Mouse (Mus musculus): Measurements from ENCODE around the gene Myo3b. TPM values are rescaled to one million over a fixed set of nuclear protein-coding genes. Genes with fewer than 3 reads are reported as not detected.
A peak's percentile ranks its signal among the peaks of the same experiment; 100 is the strongest.

The Myo3b gene
- polyA plus RNA-seq, 1 experiment from 2014 or later = not detected

GRCm38 (mm10) chr2:70410298-70410885 lies 371.5 kb downstream of the Myo3b start:
- no peak overlapping the region for H3K9ac ChIP-seq (ENCODE audit: low read depth, low read length)
- H3K27me3 ChIP-seq (replicated peaks; ENCODE audit: control insufficient read depth, insufficient read depth, low read length) = no peaks in the 10 kb centered on the region
- no peak overlapping the region for H3K27ac ChIP-seq (ENCODE audit: low read depth, low read length)
- H3K4me1 ChIP-seq (replicated peaks; ENCODE audit: control insufficient read depth, insufficient read depth, low read length) = no peaks in the 10 kb centered on the region
- WGBS = 75% methylated on average over 4 of the region's 4 CpGs
- no peak overlapping the region for H3K4me3 ChIP-seq (ENCODE audit: low read depth, low read length)
- no peaks in the 10 kb centered on the region for H3K9me3 ChIP-seq (ENCODE audit: control insufficient read depth)
- TF ChIP-seq CTCF (IDR thresholded peaks at IDR 0.05; ENCODE audit: low read depth) = no peak
- ATAC-seq = no peak
- no peaks in the 10 kb centered on the region for H3K36me3 ChIP-seq (ENCODE audit: control insufficient read depth, insufficient read depth)
- H3K4me2 ChIP-seq (replicated peaks; ENCODE audit: low read depth) = no peak overlapping the region

GRCm38 (mm10) chr2:70412315-70412714 lies 373.4 kb downstream of the Myo3b start:
- ATAC-seq = peak; percentile 43
- Histone ChIP-seq H3K4me3 (ENCODE audit: low read depth, low read length) (no peak overlapping the region), H3K36me3 (ENCODE audit: control insufficient read depth, insufficient read depth) (no peaks in the 10 kb centered on the region), H3K4me1 (replicated peaks; ENCODE audit: control insufficient read depth, insufficient read depth, low read length) (no peaks in the 10 kb centered on the region), H3K27me3 (replicated peaks; ENCODE audit: control insufficient read depth, insufficient read depth, low read length) (no peaks in the 10 kb centered on the region), H3K9ac (ENCODE audit: low read depth, low read length) (no peak overlapping the region), H3K27ac (ENCODE audit: low read depth, low read length) (no peak overlapping the region), H3K9me3 (ENCODE audit: control insufficient read depth) (no peaks in the 10 kb centered on the region), H3K4me2 (replicated peaks; ENCODE audit: low read depth) (no peak overlapping the region)
- WGBS = 38% methylated on average over 13 of the region's 13 CpGs
- TF ChIP-seq CTCF (IDR thresholded peaks at IDR 0.05; ENCODE audit: low read depth) = no peak

GRCm38 (mm10) chr2:70414386-70414785 lies 375.5 kb downstream of the Myo3b start:
- Histone ChIP-seq H3K36me3 (ENCODE audit: control insufficient read depth, insufficient read depth) (no peaks in the 10 kb centered on the region), H3K4me2 (replicated peaks; ENCODE audit: low read depth) (no peak overlapping the region), H3K4me1 (replicated peaks; ENCODE audit: control insufficient read depth, insufficient read depth, low read length) (no peaks in the 10 kb centered on the region), H3K27ac (ENCODE audit: low read depth, low read length) (no peak overlapping the region), H3K9ac (ENCODE audit: low read depth, low read length) (no peak overlapping the region), H3K4me3 (ENCODE audit: low read depth, low read length) (no peak overlapping the region), H3K9me3 (ENCODE audit: control insufficient read depth) (no peaks in the 10 kb centered on the region), H3K27me3 (replicated peaks; ENCODE audit: control insufficient read depth, insufficient read depth, low read length) (no peaks in the 10 kb centered on the region)
- 79% methylated on average over 1 of the region's 1 CpGs for WGBS
- no peak for ATAC-seq
- TF ChIP-seq CTCF (IDR thresholded peaks at IDR 0.05; ENCODE audit: low read depth) = no peak

GRCm38 (mm10) chr2:70415521-70415920 lies 376.6 kb downstream of the Myo3b start:
- WGBS = 69% methylated on average over 1 of the region's 1 CpGs
- no peaks in the 10 kb centered on the region for H3K4me1 ChIP-seq (replicated peaks; ENCODE audit: control insufficient read depth, insufficient read depth, low read length)
- no peak for TF ChIP-seq CTCF (IDR thresholded peaks at IDR 0.05; ENCODE audit: low read depth)
- no peaks in the 10 kb centered on the region for H3K36me3 ChIP-seq (ENCODE audit: control insufficient read depth, insufficient read depth)
- ATAC-seq = no peak
- H3K4me3 ChIP-seq (ENCODE audit: low read depth, low read length) = no peak overlapping the region
- no peaks in the 10 kb centered on the region for H3K9me3 ChIP-seq (ENCODE audit: control insufficient read depth)
- no peak overlapping the region for H3K9ac ChIP-seq (ENCODE audit: low read depth, low read length)
- no peak overlapping the region for H3K4me2 ChIP-seq (replicated peaks; ENCODE audit: low read depth)
- H3K27ac ChIP-seq (ENCODE audit: low read depth, low read length) = no peak overlapping the region
- no peaks in the 10 kb centered on the region for H3K27me3 ChIP-seq (replicated peaks; ENCODE audit: control insufficient read depth, insufficient read depth, low read length)

GRCm38 (mm10) chr2:70419336-70419735 lies 380.4 kb downstream of the Myo3b start:
- Histone ChIP-seq H3K4me2 (replicated peaks; ENCODE audit: low read depth) (no peak overlapping the region), H3K4me1 (replicated peaks; ENCODE audit: control insufficient read depth, insufficient read depth, low read length) (no peaks in the 10 kb centered on the region), H3K9me3 (ENCODE audit: control insufficient read depth) (no peaks in the 10 kb centered on the region), H3K27me3 (replicated peaks; ENCODE audit: control insufficient read depth, insufficient read depth, low read length) (no peaks in the 10 kb centered on the region), H3K9ac (ENCODE audit: low read depth, low read length) (no peak overlapping the region), H3K4me3 (ENCODE audit: low read depth, low read length) (no peak overlapping the region), H3K27ac (ENCODE audit: low read depth, low read length) (no peak overlapping the region), H3K36me3 (ENCODE audit: control insufficient read depth, insufficient read depth) (no peaks in the 10 kb centered on the region)
- no peak for ATAC-seq
- TF ChIP-seq CTCF (IDR thresholded peaks at IDR 0.05; ENCODE audit: low read depth) = no peak
- 88% methylated on average over 6 of the region's 6 CpGs for WGBS

- Histone ChIP-seq H3K4me1 (replicated peaks; ENCODE audit: control insufficient read depth, insufficient read depth, low read length) (no peaks in the 10 kb centered on the region), H3K4me2 (replicated peaks; ENCODE audit: low read depth) (no peak overlapping the region), H3K4me3 (ENCODE audit: low read depth, low read length) (no peak overlapping the region), H3K9me3 (ENCODE audit: control insufficient read depth) (no peaks in the 10 kb centered on the region), H3K9ac (ENCODE audit: low read depth, low read length) (no peak overlapping the region), H3K27ac (ENCODE audit: low read depth, low read length) (no peak overlapping the region), H3K27me3 (replicated peaks; ENCODE audit: control insufficient read depth, insufficient read depth, low read length) (no peaks in the 10 kb centered on the region), H3K36me3 (ENCODE audit: control insufficient read depth, insufficient read depth) (no peaks in the 10 kb centered on the region)
- WGBS = 40% methylated on average over 13 of the region's 13 CpGs
- peak; percentile 35 for TF ChIP-seq CTCF (IDR thresholded peaks at IDR 0.05; ENCODE audit: low read depth)
- no peak for ATAC-seq
Measured at GRCm38 (mm10) chr2:70421144-70421874, 382.4 kb downstream of the Myo3b start.

All from intestine, postnatal 0 days (tissue).